Mouse (Mus musculus): ENCODE data around the gene Ipcef1.

DNA sequence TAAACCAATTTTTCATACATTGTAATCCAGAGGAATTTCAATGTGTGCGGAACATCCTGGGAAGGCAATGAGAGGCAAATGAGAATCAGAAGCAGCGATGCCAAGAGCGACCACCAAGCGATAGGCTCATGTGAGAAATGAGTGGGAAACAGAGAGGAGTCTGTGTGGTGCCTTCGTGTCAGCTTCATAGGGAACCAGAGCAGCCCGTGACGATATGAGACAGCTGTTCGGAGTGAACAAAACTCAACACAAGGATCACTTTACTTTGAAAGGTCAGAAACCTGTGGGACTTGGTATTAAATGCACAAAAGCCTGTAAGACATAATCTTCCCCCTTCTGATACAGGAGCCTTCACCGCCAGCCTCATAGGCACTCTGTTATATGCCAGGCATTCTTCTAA, 31.7 kb downstream of the Ipcef1 start:
- TF ChIP-seq CTCF (IDR thresholded peaks at IDR 0.05; ENCODE audit: low read depth): no peak
- TF ChIP-seq EP300 (IDR thresholded peaks at IDR 0.05; ENCODE audit: low read depth): no peak
